8 mouse cellular contexts compared by ENCODE assay signal in genomic region chr4:46507736-46508460, GRCm38 (mm10). TPM values are rescaled to one million over a fixed set of nuclear protein-coding genes. Genes with fewer than 3 reads are reported as not detected.
DNase-seq lines count a peak whose midpoint lies in the region; ATAC-seq and TF ChIP-seq lines count a peak whose summit lies in the region.

No protein-coding gene starts in this region.

- peaks cover 3% of the 10 kb centered on the region; the same call in 1 of the 2 replicates for H3K4me1 ChIP-seq in embryonic facial prominence, embryonic 14.5 days (ENCODE audit: control insufficient read depth, insufficient read depth, low read length)
- no peaks in the 10 kb centered on the region for H3K4me1 ChIP-seq in kidney, adult 2 months (ENCODE audit: control insufficient read depth, insufficient read depth, low read length)
- peaks cover 11% of the 10 kb centered on the region for H3K4me1 ChIP-seq in limb, embryonic 15.5 days
- H3K4me1 ChIP-seq in midbrain, embryonic 16.5 days (ENCODE audit: control insufficient read depth, insufficient read depth, low read length), result peaks cover 7% of the 10 kb centered on the region

- H3K9me3 ChIP-seq in embryonic facial prominence, embryonic 14.5 days (ENCODE audit: control insufficient read depth, low read length), result no peaks in the 10 kb centered on the region
- H3K9me3 ChIP-seq in limb, embryonic 15.5 days, result no peaks in the 10 kb centered on the region
- H3K9me3 ChIP-seq in midbrain, embryonic 16.5 days (replicated peaks; ENCODE audit: control insufficient read depth, low read length, poor library complexity, severe bottlenecking), result no peaks in the 10 kb centered on the region

- 10% methylated on average over 16 of the region's 16 CpGs for WGBS in embryonic facial prominence, embryonic 14.5 days
- 13% methylated on average over 16 of the region's 16 CpGs for WGBS in kidney, adult 2 months
- WGBS in limb, embryonic 15.5 days, result 10% methylated on average over 16 of the region's 16 CpGs
- WGBS in midbrain, embryonic 16.5 days, result 11% methylated on average over 16 of the region's 16 CpGs

- H3K27ac ChIP-seq in embryonic facial prominence, embryonic 14.5 days (replicated peaks; ENCODE audit: low read depth, low read length), result no peak overlapping the region
- H3K27ac ChIP-seq in kidney, adult 2 months (ENCODE audit: insufficient read depth, low read depth, low read length), result no peak overlapping the region
- peak overlapping the region; percentile 75 for H3K27ac ChIP-seq in limb, embryonic 15.5 days
- no peak overlapping the region for H3K27ac ChIP-seq in midbrain, embryonic 16.5 days (ENCODE audit: low read length)

- H3K4me3 ChIP-seq in embryonic facial prominence, embryonic 14.5 days (ENCODE audit: low read depth, low read length), result peak overlapping the region; percentile 68
- H3K4me3 ChIP-seq in kidney, adult 2 months (ENCODE audit: insufficient read depth, low read depth, low read length), result peak overlapping the region; percentile 10; the same call in 1 of the 2 replicates
- H3K4me3 ChIP-seq in limb, embryonic 15.5 days, result peak overlapping the region; percentile 73
- H3K4me3 ChIP-seq in midbrain, embryonic 16.5 days (ENCODE audit: low read depth, low read length), result peak overlapping the region; percentile 73; the same call in 1 of the 2 replicates

- peak; percentile 64 for DNase-seq in 416B (ENCODE audit: low read depth)
- DNase-seq in adrenal gland, postnatal 36 days, result peak; percentile 89 to 90
- DNase-seq in embryonic facial prominence, embryonic 14.5 days (ENCODE audit: low spot score), result peak; percentile 83
- DNase-seq in heart, adult 8-10 months (ENCODE audit: low spot score), result peak; percentile 80
- DNase-seq in kidney, adult 2 months, result peak; percentile 82
- peak; percentile 90 to 94 for DNase-seq in spleen, postnatal 4 days (ENCODE audit: low spot score in 2 of 2)

- ATAC-seq in embryonic facial prominence, embryonic 14.5 days (ENCODE audit: low read depth), result peak; percentile 62
- no peak for ATAC-seq in limb, embryonic 15.5 days (ENCODE audit: insufficient number of reproducible peaks, low FRiP score, low TSS enrichment, low read depth)
- ATAC-seq in midbrain, embryonic 16.5 days, result no peak

- no peak overlapping the region for H3K9ac ChIP-seq in embryonic facial prominence, embryonic 14.5 days (ENCODE audit: low read depth, low read length)
- no peak overlapping the region for H3K9ac ChIP-seq in limb, embryonic 15.5 days
- no peak overlapping the region for H3K9ac ChIP-seq in midbrain, embryonic 16.5 days (ENCODE audit: low read depth, low read length)

- H3K27me3 ChIP-seq in embryonic facial prominence, embryonic 14.5 days (replicated peaks; ENCODE audit: control insufficient read depth, insufficient read depth, low read length), result peaks cover 11% of the 10 kb centered on the region; the same call in 1 of the 2 replicates
- H3K27me3 ChIP-seq in kidney, adult 2 months (replicated peaks; ENCODE audit: control insufficient read depth, insufficient read depth, low read length), result no peaks in the 10 kb centered on the region
- 0 out of 2 replicates have a peak, but pooled peaks cover 17% of the 10 kb centered on the region for H3K27me3 ChIP-seq in limb, embryonic 15.5 days
- H3K27me3 ChIP-seq in midbrain, embryonic 16.5 days (ENCODE audit: control insufficient read depth, insufficient read depth, low read depth, low read length), result no peaks in the 10 kb centered on the region

- H3K4me2 ChIP-seq in embryonic facial prominence, embryonic 14.5 days (ENCODE audit: low read depth, low read length), result peak overlapping the region; percentile 94
- peak overlapping the region; percentile 94 for H3K4me2 ChIP-seq in limb, embryonic 15.5 days
- H3K4me2 ChIP-seq in midbrain, embryonic 16.5 days (ENCODE audit: low read length), result peak overlapping the region; percentile 61

- no peak for TF ChIP-seq POLR2A in kidney, adult 2 months (IDR thresholded peaks at IDR 0.05; ENCODE audit: low read depth, low read length)

- H3K36me3 ChIP-seq in embryonic facial prominence, embryonic 14.5 days (ENCODE audit: control insufficient read depth, insufficient read depth, low read length), result peaks cover 18% of the 10 kb centered on the region
- H3K36me3 ChIP-seq in kidney, adult 2 months (ENCODE audit: control insufficient read depth, insufficient read depth, low read length), result no peaks in the 10 kb centered on the region
- peaks cover 14% of the 10 kb centered on the region for H3K36me3 ChIP-seq in limb, embryonic 15.5 days
- H3K36me3 ChIP-seq in midbrain, embryonic 16.5 days (ENCODE audit: control insufficient read depth, insufficient read depth, low read length), result peaks cover 6% of the 10 kb centered on the region; the same call in 1 of the 2 replicates

- TF ChIP-seq CTCF in kidney, adult 2 months (conservative IDR thresholded peaks at IDR 0.05; ENCODE audit: insufficient read depth, insufficient read length, low read depth, low read length), result peak; percentile 80

RNA-seq across cellular contexts. Expression of gene Nans, which starts 18.9 kb away (rescaled TPM):
- 10 to 100 TPM; 38.3 to 43.8 TPM for total RNA-seq in adrenal gland, postnatal 36 days (2021)
- polyA plus RNA-seq in embryonic facial prominence, embryonic 14.5 days (2014; fragmentation: Nextera tagmentation; extraction: Ambion mirVana), result 75.3 and 79.9 TPM in 2 replicates
- total RNA-seq in heart, adult 8-10 months (2022), result 10 to 100 TPM; 12.1 to 16.8 (median 15.6) TPM
- 10.8 and 13.8 TPM in 2 replicates for polyA plus RNA-seq in kidney, adult 2 months (2012; rRNA removed)
- 94.4 and 94.7 TPM in 2 replicates for polyA plus RNA-seq in limb, embryonic 15.5 days (2015; fragmentation: Nextera tagmentation; extraction: Ambion mirVana)
- 66.9 and 71.7 TPM in 2 replicates for polyA plus RNA-seq in midbrain, embryonic 16.5 days (2015; fragmentation: Nextera tagmentation; extraction: Ambion mirVana)

RNA-seq across cellular contexts. Expression of gene Trim14, which starts 28.0 kb away (rescaled TPM):
- total RNA-seq in adrenal gland, postnatal 36 days (2021), result 1 to 10 TPM; 3.6 to 5.2 TPM
- polyA plus RNA-seq in embryonic facial prominence, embryonic 14.5 days (2014; fragmentation: Nextera tagmentation; extraction: Ambion mirVana), result 2.9 and 4.0 TPM in 2 replicates
- total RNA-seq in heart, adult 8-10 months (2022), result 1 to 10 TPM; 1.6 to 2.5 (median 2.1) TPM
- polyA plus RNA-seq in kidney, adult 2 months (2012; rRNA removed), result 2.3 and 2.6 TPM in 2 replicates
- polyA plus RNA-seq in limb, embryonic 15.5 days (2015; fragmentation: Nextera tagmentation; extraction: Ambion mirVana), result 1.4 and 2.1 TPM in 2 replicates
- 0.81 and 0.95 TPM in 2 replicates for polyA plus RNA-seq in midbrain, embryonic 16.5 days (2015; fragmentation: Nextera tagmentation; extraction: Ambion mirVana)

RNA-seq across cellular contexts. Expression of gene Anp32b, which starts 57.2 kb away (rescaled TPM):
- total RNA-seq in adrenal gland, postnatal 36 days (2021), result 100 to 1,000 TPM; 128 to 134 TPM
- polyA plus RNA-seq in embryonic facial prominence, embryonic 14.5 days (2014; fragmentation: Nextera tagmentation; extraction: Ambion mirVana), result 238 and 251 TPM in 2 replicates
- total RNA-seq in heart, adult 8-10 months (2022), result 10 to 100 TPM; 59.5 to 64.7 (median 61.5) TPM
- 9.8 and 12.7 TPM in 2 replicates for polyA plus RNA-seq in kidney, adult 2 months (2012; rRNA removed)
- polyA plus RNA-seq in limb, embryonic 15.5 days (2015; fragmentation: Nextera tagmentation; extraction: Ambion mirVana), result 235 and 258 TPM in 2 replicates
- 62.6 and 70.0 TPM in 2 replicates for polyA plus RNA-seq in midbrain, embryonic 16.5 days (2015; fragmentation: Nextera tagmentation; extraction: Ambion mirVana)

Comparison
In these comparisons a context has a peak if more than half of its experiments do, and no peak if none do; other contexts are left out.
1. H3K4me3 ChIP-seq: peak in every context shown above with its lines; median percentile 73 in limb, embryonic 15.5 days; 73 in midbrain, embryonic 16.5 days; 68 in embryonic facial prominence, embryonic 14.5 days; 10 in kidney, adult 2 months.